In genomic region chr1:166378431-166379012, GRCm38 (mm10) we compare ENCODE assay signal across 8 mouse cellular contexts. TPM values are rescaled to one million over a fixed set of nuclear protein-coding genes. Genes with fewer than 3 reads are reported as not detected.
DNase-seq lines count a peak whose midpoint lies in the region; ATAC-seq and TF ChIP-seq lines count a peak whose summit lies in the region.

No protein-coding gene starts in this region.

- WGBS in kidney, embryonic 16.5 days = 2% methylated on average over 21 of the region's 21 CpGs
- WGBS in hindbrain, embryonic 14.5 days = 6% methylated on average over 21 of the region's 21 CpGs
- 5% methylated on average over 21 of the region's 21 CpGs for WGBS in midbrain, embryonic 16.5 days

- H3K27ac ChIP-seq in kidney, embryonic 16.5 days (ENCODE audit: low read length) = peak overlapping the region; percentile 31
- peak overlapping the region; percentile 57; the same call in 1 of the 2 replicates for H3K27ac ChIP-seq in cortical plate, adult 2 months (ENCODE audit: insufficient read depth, low read length)
- peak overlapping the region; percentile 82 for H3K27ac ChIP-seq in hindbrain, embryonic 14.5 days
- H3K27ac ChIP-seq in midbrain, embryonic 16.5 days (ENCODE audit: low read length) = peak overlapping the region; percentile 86

- H3K9me3 ChIP-seq in kidney, embryonic 16.5 days (ENCODE audit: low read length) = 0 out of 2 replicates have a peak, but pooled peaks cover 2% of the 10 kb centered on the region
- H3K9me3 ChIP-seq in hindbrain, embryonic 14.5 days (ENCODE audit: control insufficient read depth, low read length) = no peaks in the 10 kb centered on the region
- H3K9me3 ChIP-seq in midbrain, embryonic 16.5 days (replicated peaks; ENCODE audit: control insufficient read depth, low read length, poor library complexity, severe bottlenecking) = no peaks in the 10 kb centered on the region

- peak overlapping the region; percentile 51 for H3K4me2 ChIP-seq in kidney, embryonic 16.5 days (replicated peaks; ENCODE audit: low read depth, low read length)
- H3K4me2 ChIP-seq in hindbrain, embryonic 14.5 days (replicated peaks) = peak overlapping the region; percentile 77
- H3K4me2 ChIP-seq in midbrain, embryonic 16.5 days (ENCODE audit: low read length) = peak overlapping the region; percentile 77

- ATAC-seq in kidney, embryonic 16.5 days (ENCODE audit: low FRiP score, low TSS enrichment) = peak; percentile 6; the same call in 1 of the 2 replicates
- ATAC-seq in hindbrain, embryonic 14.5 days (ENCODE audit: low FRiP score) = no peak
- peak; percentile 22; the same call in 1 of the 2 replicates for ATAC-seq in midbrain, embryonic 16.5 days

- H3K36me3 ChIP-seq in kidney, embryonic 16.5 days (ENCODE audit: insufficient read depth, low read length) = peaks cover 9% of the 10 kb centered on the region
- H3K36me3 ChIP-seq in hindbrain, embryonic 14.5 days (replicated peaks; ENCODE audit: control insufficient read depth, insufficient read depth) = peaks cover 12% of the 10 kb centered on the region
- peaks cover 6% of the 10 kb centered on the region; the same call in 1 of the 2 replicates for H3K36me3 ChIP-seq in midbrain, embryonic 16.5 days (ENCODE audit: control insufficient read depth, insufficient read depth, low read length)

- peak overlapping the region; percentile 67 for H3K9ac ChIP-seq in kidney, embryonic 16.5 days (replicated peaks; ENCODE audit: low read length)
- H3K9ac ChIP-seq in hindbrain, embryonic 14.5 days = peak overlapping the region; percentile 73
- peak overlapping the region; percentile 82 for H3K9ac ChIP-seq in midbrain, embryonic 16.5 days (ENCODE audit: low read depth, low read length)

- TF ChIP-seq CTCF in cortical plate, adult 2 months (IDR thresholded peaks at IDR 0.05; ENCODE audit: extremely low read depth, insufficient read depth, low read length) = no peak

- no peaks in the 10 kb centered on the region for H3K27me3 ChIP-seq in kidney, embryonic 16.5 days (ENCODE audit: insufficient read depth, low read length)
- H3K27me3 ChIP-seq in hindbrain, embryonic 14.5 days (ENCODE audit: control insufficient read depth, insufficient read depth, low read length) = no peaks in the 10 kb centered on the region
- no peaks in the 10 kb centered on the region for H3K27me3 ChIP-seq in midbrain, embryonic 16.5 days (ENCODE audit: control insufficient read depth, insufficient read depth, low read depth, low read length)

- peak overlapping the region; percentile 98 for H3K4me3 ChIP-seq in kidney, embryonic 16.5 days (ENCODE audit: low read length)
- peak overlapping the region; percentile 67 for H3K4me3 ChIP-seq in cortical plate, adult 2 months (ENCODE audit: insufficient read depth, low read length)
- H3K4me3 ChIP-seq in hindbrain, embryonic 14.5 days (replicated peaks; ENCODE audit: low read length) = peak overlapping the region; percentile 89
- H3K4me3 ChIP-seq in midbrain, embryonic 16.5 days (ENCODE audit: low read depth, low read length) = peak overlapping the region; percentile 58

- no peak for TF ChIP-seq POLR2A in cortical plate, adult 2 months (IDR thresholded peaks at IDR 0.05; ENCODE audit: extremely low read depth, insufficient read depth, low read length)

- H3K4me1 ChIP-seq in kidney, embryonic 16.5 days (ENCODE audit: insufficient read depth, low read length) = peaks cover 15% of the 10 kb centered on the region
- peaks cover 6% of the 10 kb centered on the region; the same call in 1 of the 2 replicates for H3K4me1 ChIP-seq in cortical plate, adult 2 months (ENCODE audit: control insufficient read depth, insufficient read depth, low read length)
- H3K4me1 ChIP-seq in hindbrain, embryonic 14.5 days (replicated peaks; ENCODE audit: control insufficient read depth, insufficient read depth, low read length) = peaks cover 14% of the 10 kb centered on the region
- H3K4me1 ChIP-seq in midbrain, embryonic 16.5 days (ENCODE audit: control insufficient read depth, insufficient read depth, low read length) = peaks cover 18% of the 10 kb centered on the region

- DNase-seq in kidney, adult 18-20 months = no peak
- DNase-seq in hindbrain, embryonic 14.5 days (ENCODE audit: low spot score) = no peak
- DNase-seq in urinary bladder, adult 2 months (ENCODE audit: low spot score) = no peak
- no peak for DNase-seq in frontal cortex, postnatal 36 days (ENCODE audit: low spot score in 2 of 2)
- DNase-seq in kidney, adult 9 months = no peak

RNA-seq across cellular contexts. Expression of gene Tada1, which starts 0.4 kb away (rescaled TPM):
- polyA plus RNA-seq in kidney, embryonic 16.5 days (2015; fragmentation: Nextera tagmentation; extraction: Ambion mirVana) = 66.3 TPM in 2 replicates
- polyA plus RNA-seq in cortical plate, adult 2 months (2012; rRNA removed) = 42.5 and 43.2 TPM in 2 replicates
- 77.8 and 84.8 TPM in 2 replicates for polyA plus RNA-seq in hindbrain, embryonic 14.5 days (2014; fragmentation: Nextera tagmentation; extraction: Ambion mirVana)
- 88.8 and 98.7 TPM in 2 replicates for polyA plus RNA-seq in midbrain, embryonic 16.5 days (2015; fragmentation: Nextera tagmentation; extraction: Ambion mirVana)
- 20.7 and 24.5 TPM in 2 replicates for polyA plus RNA-seq in urinary bladder, adult 2 months (2012; rRNA removed)

RNA-seq across cellular contexts. Expression of gene Pogk, which starts 31.1 kb away (rescaled TPM):
- polyA plus RNA-seq in kidney, embryonic 16.5 days (2015; fragmentation: Nextera tagmentation; extraction: Ambion mirVana) = 14.9 and 16.7 TPM in 2 replicates
- 26.2 TPM in 2 replicates for polyA plus RNA-seq in cortical plate, adult 2 months (2012; rRNA removed)
- 41.2 and 42.4 TPM in 2 replicates for polyA plus RNA-seq in hindbrain, embryonic 14.5 days (2014; fragmentation: Nextera tagmentation; extraction: Ambion mirVana)
- 38.4 and 41.5 TPM in 2 replicates for polyA plus RNA-seq in midbrain, embryonic 16.5 days (2015; fragmentation: Nextera tagmentation; extraction: Ambion mirVana)
- 10.4 and 10.5 TPM in 2 replicates for polyA plus RNA-seq in urinary bladder, adult 2 months (2012; rRNA removed)

Comparison
In these comparisons a context has a peak if more than half of its experiments do, and no peak if none do; other contexts are left out.
1. H3K27ac ChIP-seq: peak in every context shown above with its lines; median percentile 86 in midbrain, embryonic 16.5 days; 82 in hindbrain, embryonic 14.5 days; 57 in cortical plate, adult 2 months; 31 in kidney, embryonic 16.5 days.